Mouse (Mus musculus): ENCODE data around the gene Rnf31.

DNA sequence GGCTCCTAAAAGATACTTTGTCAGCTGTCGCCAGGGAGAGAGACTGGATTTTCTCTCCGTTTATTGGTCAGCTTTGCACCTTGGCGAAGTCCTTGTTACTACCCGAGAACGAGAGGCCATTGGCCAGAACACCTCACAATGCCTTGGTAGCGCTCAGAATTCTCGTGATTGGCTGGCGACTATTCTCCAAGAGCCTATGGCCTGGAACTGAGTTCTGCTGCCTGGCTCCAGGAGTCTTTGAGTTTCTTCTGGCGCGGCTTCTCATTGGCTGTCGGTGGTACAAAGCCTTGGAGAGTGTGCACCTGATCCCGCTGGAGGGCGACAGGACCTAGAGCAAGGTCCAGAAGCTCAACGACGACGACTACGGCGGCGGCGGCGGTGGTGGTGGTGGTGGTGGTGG, 26.3 kb downstream of the Rnf31 start, which contains the start of gene Rec8:
- TF ChIP-seq CTCF (IDR thresholded peaks at IDR 0.05; ENCODE audit: extremely low read depth, insufficient read depth, insufficient read length, insufficient replicate concordance) (no peak), POLR2A (IDR thresholded peaks at IDR 0.05; ENCODE audit: low read depth, low read length) (no peak)
